Mouse (Mus musculus) MEL (cell line): ENCODE data around the gene Krtcap3. TPM values are rescaled to one million over a fixed set of nuclear protein-coding genes. Genes with fewer than 3 reads are reported as not detected.

Source experiments
- DNase-seq: peaks from one replicate; pipeline ENCODE4 v3.0.0; 2011; ENCODE audit warnings: low read depth, low spot score
- H3K27ac ChIP-seq: 2 replicates; pipeline ENCODE4 v1.5.1; 2012; ENCODE audit warnings: low read depth, mild to moderate bottlenecking, control low read depth, low read length, moderate library complexity; ENCODE audit not compliant: control insufficient read depth
- H3K27me3 ChIP-seq, 2 experiments: fragments of 150-350 bp in 1 of 2; sonication (generic) in 1 of 2; 2 replicates each; pipeline ENCODE4 v1.6.1; 2012; ENCODE audit warnings: low read length in 2 of 2, mild to moderate bottlenecking in 2 of 2, improper control_type of control experiment in 1 of 2, moderate library complexity in 1 of 2; ENCODE audit not compliant: insufficient read depth in 2 of 2, control insufficient read depth in 1 of 2
- H3K36me3 ChIP-seq, 2 experiments: 2 replicates each; pipeline ENCODE4 v1.6.1; 2012 to 2014; ENCODE audit warnings: low read length in 2 of 2, improper control_type of control experiment in 1 of 2, inconsistent platforms in 1 of 2, mild to moderate bottlenecking in 1 of 2; ENCODE audit not compliant: insufficient read depth in 2 of 2, control insufficient read depth in 1 of 2
- H3K4me1 ChIP-seq, 2 experiments: fragments of 150-350 bp in 1 of 2; sonication (generic) in 1 of 2; 2 replicates each; pipeline ENCODE4 v1.6.1; 2012; ENCODE audit warnings: low read length in 2 of 2, improper control_type of control experiment in 1 of 2, mild to moderate bottlenecking in 1 of 2; ENCODE audit not compliant: insufficient read depth in 2 of 2, control insufficient read depth in 1 of 2
- H3K4me3 ChIP-seq, 2 experiments: fragments of 150-350 bp in 1 of 2; sonication (generic) in 1 of 2; 2 replicates each; pipeline ENCODE4 v1.5.1; 2012; ENCODE audit warnings: low read depth in 2 of 2, low read length in 2 of 2, mild to moderate bottlenecking in 2 of 2, moderate library complexity in 2 of 2, control low read depth in 1 of 2, improper control_type of control experiment in 1 of 2; ENCODE audit not compliant: control insufficient read depth in 1 of 2, insufficient read depth in 1 of 2
- H3K79me2 ChIP-seq: 2 replicates; pipeline ENCODE4 v1.6.1; 2012; ENCODE audit warnings: mild to moderate bottlenecking, low read length, moderate library complexity; ENCODE audit not compliant: control insufficient read depth, poor library complexity, insufficient read depth
- H3K9ac ChIP-seq: 2 replicates; pipeline ENCODE4 v1.6.1; 2012; ENCODE audit warnings: low read depth, mild to moderate bottlenecking, control low read depth, low read length, moderate library complexity; ENCODE audit not compliant: control insufficient read depth, poor library complexity, severe bottlenecking
- H3K9me3 ChIP-seq: fragments of 150-350 bp; sonication (generic); replicated peaks from 2 replicates; pipeline ENCODE4 v1.6.1; 2012; ENCODE audit warnings: mild to moderate bottlenecking, low read length, improper control_type of control experiment, moderate library complexity; ENCODE audit not compliant: insufficient read depth
- BHLHE40 ChIP-seq: IDR thresholded peaks from 2 replicates; pipeline ENCODE4 v1.6.1; 2012; ENCODE audit warnings: low read depth, mild to moderate bottlenecking, inconsistent platforms, low read length, improper control_type of control experiment, borderline replicate concordance
- CHD1 ChIP-seq: IDR thresholded peaks from 2 replicates; pipeline ENCODE4 v1.6.1; 2012; ENCODE audit warnings: low read depth, mild to moderate bottlenecking, inconsistent platforms, low read length, improper control_type of control experiment
- E2F4 ChIP-seq: IDR thresholded peaks from 2 replicates; pipeline ENCODE4 v1.6.1; 2011; ENCODE audit warnings: low read depth, low read length, improper control_type of control experiment, borderline replicate concordance
- ELF1 ChIP-seq: IDR thresholded peaks from 2 replicates; pipeline ENCODE4 v1.6.1; 2014; ENCODE audit warnings: low read depth, mild to moderate bottlenecking, inconsistent platforms, low read length, improper control_type of control experiment, moderate library complexity
- EP300 ChIP-seq, 2 experiments: IDR thresholded peaks; 2 replicates each; pipeline ENCODE4 v1.6.1; 2011; ENCODE audit warnings: improper control_type of control experiment in 2 of 2, low read length in 2 of 2, low read depth in 1 of 2, mild to moderate bottlenecking in 1 of 2
- GATA1 ChIP-seq: IDR thresholded peaks from 2 replicates; pipeline ENCODE4 v1.6.1; 2011; ENCODE audit warnings: low read depth, low read length, improper control_type of control experiment
- MAFK ChIP-seq: IDR thresholded peaks from 2 replicates; pipeline ENCODE4 v1.6.1; 2011; ENCODE audit warnings: low read depth, mild to moderate bottlenecking, low read length, improper control_type of control experiment, borderline replicate concordance
- MAX ChIP-seq: IDR thresholded peaks from 2 replicates; pipeline ENCODE4 v1.6.1; 2011; ENCODE audit warnings: low read length, improper control_type of control experiment
- MXI1 ChIP-seq: IDR thresholded peaks from 2 replicates; pipeline ENCODE4 v1.6.1; 2011; ENCODE audit warnings: mild to moderate bottlenecking, low read depth, low read length, improper control_type of control experiment
- MYB ChIP-seq: IDR thresholded peaks from 2 replicates; pipeline ENCODE4 v1.6.1; 2011; ENCODE audit warnings: mild to moderate bottlenecking, low read depth, low read length, improper control_type of control experiment
- MYC ChIP-seq: IDR thresholded peaks from 2 replicates; pipeline ENCODE4 v1.6.1; 2011; ENCODE audit warnings: low read depth, mild to moderate bottlenecking, low read length, improper control_type of control experiment, moderate library complexity
- NELFE ChIP-seq: IDR thresholded peaks from 2 replicates; pipeline ENCODE4 v1.6.1; 2011; ENCODE audit warnings: low read depth, low read length, improper control_type of control experiment
- POLR2AphosphoS5 ChIP-seq: IDR thresholded peaks from 2 replicates; pipeline ENCODE4 v1.6.1; 2012; ENCODE audit warnings: low read depth, borderline replicate concordance, mild to moderate bottlenecking, inconsistent platforms, low read length, moderate library complexity, mixed read lengths
- SIN3A ChIP-seq: IDR thresholded peaks from 2 replicates; pipeline ENCODE4 v1.6.1; 2012; ENCODE audit warnings: low read length, improper control_type of control experiment, inconsistent platforms
- TAL1 ChIP-seq: IDR thresholded peaks from 2 replicates; pipeline ENCODE4 v1.6.1; 2012; ENCODE audit warnings: mild to moderate bottlenecking, inconsistent platforms, low read length, moderate library complexity, mixed read lengths
- USF2 ChIP-seq, 2 experiments: IDR thresholded peaks; 2 replicates each; pipeline ENCODE4 v1.6.1; 2011 to 2012; ENCODE audit warnings: improper control_type of control experiment in 2 of 2, low read length in 2 of 2, borderline replicate concordance in 1 of 2, inconsistent platforms in 1 of 2, low read depth in 1 of 2, mild to moderate bottlenecking in 1 of 2; ENCODE audit not compliant: insufficient read depth in 1 of 2
- ZC3H11A ChIP-seq: IDR thresholded peaks from 2 replicates; pipeline ENCODE4 v1.6.1; 2012; ENCODE audit warnings: low read depth, mild to moderate bottlenecking, inconsistent platforms, low read length, improper control_type of control experiment
- ZNF384 ChIP-seq: IDR thresholded peaks from 2 replicates; pipeline ENCODE4 v1.6.1; 2012; ENCODE audit warnings: low read depth, mild to moderate bottlenecking, inconsistent platforms, low read length, improper control_type of control experiment
- polyA plus RNA-seq, 2 experiments: library from polyadenylated mRNA; stranded (reverse) in 1 of 2; unstranded in 1 of 2; fragments of >175 nt in 1 of 2; fragments of >200 nt in 1 of 2; gene quantifications; 2 replicates each; pipeline versions ENCODE4 v1.2.1 to v1.2.4; 2012; ENCODE audit warnings: low replicate concordance in 2 of 2, low read depth in 1 of 2; ENCODE audit not compliant: insufficient read length in 2 of 2, insufficient read depth in 1 of 2, missing spikeins in 1 of 2
- total RNA-seq: library from RNA; depleted of rRNA; stranded (reverse); fragments of 300-350 nt; gene quantifications from 2 replicates; pipeline ENCODE4 v1.2.3, GENCODE M21; 2012

Gene Krtcap3
- total and polyA plus RNA-seq, 3 experiments = 1.2 to 3.3 TPM; not detected in 1

DNA sequence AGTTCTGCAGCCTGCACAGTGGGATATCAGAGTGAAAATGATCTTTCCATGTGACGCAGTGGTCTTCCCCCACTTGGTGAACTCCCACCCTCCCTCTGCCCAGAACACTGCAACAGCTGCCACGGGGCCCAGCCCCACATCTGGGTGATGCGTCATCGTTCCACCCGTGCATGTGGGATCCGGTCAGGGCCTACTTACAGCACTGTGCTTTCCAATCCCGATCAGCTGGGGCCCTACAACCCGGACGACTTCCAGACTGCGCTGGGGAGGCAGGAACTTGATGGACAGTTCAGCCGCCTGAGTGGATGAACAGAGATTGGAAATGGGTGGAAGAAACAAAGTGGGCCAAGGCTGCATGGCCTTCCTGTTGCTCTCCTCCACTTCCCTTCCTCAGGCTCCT is 6.1 kb downstream of the Krtcap3 start:
- no peaks in the 10 kb centered on the region for H3K9me3 ChIP-seq
- no peak overlapping the region for H3K4me3 ChIP-seq
- H3K79me2 ChIP-seq = no peaks in the 10 kb centered on the region
- H3K27me3 ChIP-seq = no peaks in the 10 kb centered on the region
- no peak for DNase-seq
- H3K36me3 ChIP-seq = no peaks in the 10 kb centered on the region; a peak in 1 of 4 replicates
- H3K9ac ChIP-seq = no peak overlapping the region
- no peak overlapping the region for H3K27ac ChIP-seq
- no peaks in the 10 kb centered on the region for H3K4me1 ChIP-seq
- no peak for TF ChIP-seq EP300 (IDR thresholded peaks at IDR 0.05; ENCODE audit: low read depth in 1 of 2, low read length in 2 of 2)

DNA sequence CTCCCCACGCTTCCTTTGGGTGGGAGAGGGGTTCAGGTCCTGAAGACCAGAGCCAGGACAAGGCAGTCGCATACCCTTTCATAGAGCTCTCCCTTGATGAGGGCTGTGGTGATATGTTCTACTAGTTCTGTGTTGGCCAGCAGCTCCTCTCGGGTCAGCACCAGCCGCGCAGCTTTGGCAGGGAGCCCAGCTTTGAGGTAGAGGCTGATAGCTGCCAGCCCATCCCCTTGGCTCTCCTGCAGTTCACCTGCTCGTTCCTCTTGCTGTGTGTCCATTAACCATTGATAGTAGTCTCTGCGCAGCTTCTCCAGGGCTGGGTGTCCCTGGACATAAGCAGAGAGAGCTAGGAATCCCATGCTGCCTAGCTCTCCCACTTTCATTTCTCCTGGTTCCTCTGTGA is 14.6 kb downstream of the Krtcap3 start:
- DNase-seq = no peak
- Histone ChIP-seq H3K27me3 (no peaks in the 10 kb centered on the region), H3K27ac (no peak overlapping the region)
- TF ChIP-seq MYB (no peak), MXI1 (no peak), CHD1 (no peak), ZC3H11A (no peak)
- TF ChIP-seq, all 39 proteins: peak for 0
- H3K4me1 ChIP-seq = no peaks in the 10 kb centered on the region
- no peak overlapping the region for H3K9ac ChIP-seq
- H3K36me3 ChIP-seq = no peaks in the 10 kb centered on the region
- no peak overlapping the region for H3K4me3 ChIP-seq
- no peaks in the 10 kb centered on the region for H3K9me3 ChIP-seq
- no peaks in the 10 kb centered on the region for H3K79me2 ChIP-seq

DNA sequence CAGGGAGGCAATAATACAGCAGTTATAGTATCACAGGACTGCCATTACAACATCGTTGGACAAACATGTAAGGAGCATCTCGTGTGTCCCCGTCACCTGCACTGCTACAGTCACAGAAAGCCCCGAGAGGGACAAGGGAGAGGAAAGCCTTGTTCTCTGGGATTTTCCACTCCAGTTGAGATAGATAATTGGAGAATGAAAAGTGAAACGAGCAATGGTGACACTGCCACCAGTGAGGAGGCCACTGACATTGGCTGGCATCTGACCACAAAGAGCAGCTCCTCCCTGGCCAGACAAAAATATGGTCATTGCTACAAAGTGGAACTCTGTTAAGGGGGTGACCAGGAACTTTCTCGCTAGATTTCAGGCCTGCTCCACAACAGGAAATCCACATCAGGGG is 16.2 kb downstream of the Krtcap3 start:
- Histone ChIP-seq H3K27ac (no peak overlapping the region), H3K36me3 (no peaks in the 10 kb centered on the region), H3K79me2 (no peaks in the 10 kb centered on the region), H3K27me3 (no peaks in the 10 kb centered on the region), H3K9me3 (no peaks in the 10 kb centered on the region), H3K4me1 (no peaks in the 10 kb centered on the region), H3K9ac (no peak overlapping the region), H3K4me3 (no peak overlapping the region)
- DNase-seq = no peak
- no peak for TF ChIP-seq MYC
- TF ChIP-seq POLR2AphosphoS5 = no peak
- no peak for TF ChIP-seq CHD1
- TF ChIP-seq TAL1 = no peak
- no peak for TF ChIP-seq SIN3A
- no peak for TF ChIP-seq GATA1
- TF ChIP-seq E2F4 = no peak
- TF ChIP-seq ELF1 = no peak
- no peak for TF ChIP-seq ZNF384
- no peak for TF ChIP-seq NELFE
- TF ChIP-seq BHLHE40 = no peak
- no peak for TF ChIP-seq MAX
- TF ChIP-seq USF2 (IDR thresholded peaks at IDR 0.05; ENCODE audit: borderline replicate concordance in 1 of 2, insufficient read depth in 1 of 2, low read depth in 1 of 2, low read length in 2 of 2) = no peak
- no peak for TF ChIP-seq MAFK
